ENCODE assay signal across 17 mouse cellular contexts in genomic region chr5:111368576-111368975, GRCm38 (mm10). TPM values are rescaled to one million over a fixed set of nuclear protein-coding genes. Genes with fewer than 3 reads are reported as not detected.
DNase-seq lines count a peak whose midpoint lies in the region; ATAC-seq and TF ChIP-seq lines count a peak whose summit lies in the region.
"Had no signal": no experiment of that assay in that cellular context is flagged by ENCODE, and none has a peak within 500 bp of the region (broad histone marks: within the 10 kb centered on the region; RNA-seq: fewer than 3 reads in every experiment).

No protein-coding gene starts in this region.

- peak overlapping the region; percentile 85 for H3K27ac ChIP-seq in hindbrain, embryonic 12.5 days
- peak overlapping the region; percentile 79 for H3K27ac ChIP-seq in midbrain, embryonic 15.5 days
- no peak overlapping the region for H3K27ac ChIP-seq in kidney, embryonic 16.5 days (ENCODE audit: low read length)
- no peak overlapping the region for H3K27ac ChIP-seq in thymus, adult 2 months (ENCODE audit: control insufficient read depth, insufficient read depth, low read length)
- H3K27ac ChIP-seq: embryonic facial prominence, embryonic 13.5 days; heart, embryonic 15.5 days; liver, embryonic 15.5 days; stomach, embryonic 15.5 days had no signal

- no peak overlapping the region for H3K4me2 ChIP-seq in hindbrain, embryonic 12.5 days (replicated peaks)
- no peak overlapping the region for H3K4me2 ChIP-seq in midbrain, embryonic 15.5 days
- H3K4me2 ChIP-seq in kidney, embryonic 16.5 days (replicated peaks; ENCODE audit: low read depth, low read length), result no peak overlapping the region
- H3K4me2 ChIP-seq: embryonic facial prominence, embryonic 13.5 days; heart, embryonic 15.5 days; liver, embryonic 15.5 days; stomach, embryonic 15.5 days had no signal

- H3K36me3 ChIP-seq in hindbrain, embryonic 12.5 days, result peaks cover 37% of the 10 kb centered on the region
- peaks cover 9% of the 10 kb centered on the region; the same call in 1 of the 2 replicates for H3K36me3 ChIP-seq in midbrain, embryonic 15.5 days (replicated peaks)
- H3K36me3 ChIP-seq in kidney, embryonic 16.5 days (ENCODE audit: insufficient read depth, low read length), result peaks cover 32% of the 10 kb centered on the region
- H3K36me3 ChIP-seq in thymus, adult 2 months (ENCODE audit: control insufficient read depth, insufficient read depth, low read length), result peaks cover 48% of the 10 kb centered on the region

- no peaks in the 10 kb centered on the region for H3K27me3 ChIP-seq in hindbrain, embryonic 12.5 days
- no peaks in the 10 kb centered on the region for H3K27me3 ChIP-seq in midbrain, embryonic 15.5 days (replicated peaks)
- no peaks in the 10 kb centered on the region for H3K27me3 ChIP-seq in kidney, embryonic 16.5 days (ENCODE audit: insufficient read depth, low read length)
- H3K27me3 ChIP-seq in thymus, adult 2 months (ENCODE audit: control insufficient read depth, insufficient read depth, low read length), result no peaks in the 10 kb centered on the region
- H3K27me3 ChIP-seq: CH12.LX; embryonic facial prominence, embryonic 13.5 days; heart, embryonic 15.5 days; liver, embryonic 15.5 days; Patski; stomach, embryonic 15.5 days had no signal

- H3K9me3 ChIP-seq in hindbrain, embryonic 12.5 days (replicated peaks), result no peaks in the 10 kb centered on the region
- H3K9me3 ChIP-seq in midbrain, embryonic 15.5 days, result no peaks in the 10 kb centered on the region
- H3K9me3 ChIP-seq in kidney, embryonic 16.5 days (ENCODE audit: low read length), result no peaks in the 10 kb centered on the region
- H3K9me3 ChIP-seq: embryonic facial prominence, embryonic 13.5 days; heart, embryonic 15.5 days; liver, embryonic 15.5 days; stomach, embryonic 15.5 days had no signal

- peak; percentile 53 for DNase-seq in brain, adult 2 months (ENCODE audit: low read depth, low spot score)
- DNase-seq in brain, embryonic 18.5 days (ENCODE audit: low read depth, low spot score), result peak; percentile 32
- DNase-seq in kidney, adult 11 months, result no peak
- no peak for DNase-seq in thymus, adult 2 months
- DNase-seq: adrenal gland, adult 8-10 months; cerebellum, adult 18-20 months; lung, postnatal 4 days had no signal

- 63% methylated on average over 5 of the region's 5 CpGs for WGBS in hindbrain, embryonic 12.5 days
- 18% methylated on average over 5 of the region's 5 CpGs for WGBS in midbrain, embryonic 15.5 days
- 85% methylated on average over 5 of the region's 5 CpGs for WGBS in kidney, embryonic 16.5 days
- 97% methylated on average over 5 of the region's 5 CpGs for WGBS in thymus, adult 2 months

- no peak overlapping the region for H3K4me3 ChIP-seq in hindbrain, embryonic 12.5 days
- H3K4me3 ChIP-seq in midbrain, embryonic 15.5 days, result no peak overlapping the region
- H3K4me3 ChIP-seq in kidney, embryonic 16.5 days (ENCODE audit: low read length), result no peak overlapping the region
- no peak overlapping the region for H3K4me3 ChIP-seq in thymus, adult 2 months (ENCODE audit: control insufficient read depth, insufficient read depth, low read length)
- H3K4me3 ChIP-seq: embryonic facial prominence, embryonic 13.5 days; heart, embryonic 15.5 days; liver, embryonic 15.5 days; stomach, embryonic 15.5 days had no signal

- peak; percentile 74 for ATAC-seq in hindbrain, embryonic 12.5 days (ENCODE audit: low FRiP score)
- peak; percentile 89 for ATAC-seq in midbrain, embryonic 15.5 days (replicated peaks)
- no peak for ATAC-seq in kidney, embryonic 16.5 days (ENCODE audit: low FRiP score, low TSS enrichment)
- ATAC-seq: intestine, postnatal 0 days; Patski had no signal

- no peak overlapping the region for H3K9ac ChIP-seq in hindbrain, embryonic 12.5 days
- H3K9ac ChIP-seq in midbrain, embryonic 15.5 days, result no peak overlapping the region
- H3K9ac ChIP-seq in kidney, embryonic 16.5 days (replicated peaks; ENCODE audit: low read length), result no peak overlapping the region
- H3K9ac ChIP-seq: embryonic facial prominence, embryonic 13.5 days; heart, embryonic 15.5 days; liver, embryonic 15.5 days; stomach, embryonic 15.5 days had no signal

- no peak for TF ChIP-seq CTCF in thymus, adult 2 months (IDR thresholded peaks at IDR 0.05; ENCODE audit: borderline replicate concordance, control insufficient read depth, extremely low read depth, insufficient read depth, low read length, poor library complexity)

- peaks cover 35% of the 10 kb centered on the region for H3K4me1 ChIP-seq in hindbrain, embryonic 12.5 days
- peaks cover 44% of the 10 kb centered on the region for H3K4me1 ChIP-seq in midbrain, embryonic 15.5 days
- no peaks in the 10 kb centered on the region for H3K4me1 ChIP-seq in kidney, embryonic 16.5 days (ENCODE audit: insufficient read depth, low read length)
- H3K4me1 ChIP-seq in thymus, adult 2 months (replicated peaks; ENCODE audit: control insufficient read depth, insufficient read depth, low read length), result no peaks in the 10 kb centered on the region
- H3K4me1 ChIP-seq: heart, embryonic 15.5 days; stomach, embryonic 15.5 days had no signal

- TF ChIP-seq POLR2A in thymus, adult 2 months (IDR thresholded peaks at IDR 0.05; ENCODE audit: control insufficient read depth, extremely low read depth, insufficient read depth, low read length, poor library complexity), result no peak

RNA-seq across cellular contexts. Expression of gene Pitpnb, which starts 38.0 kb away (rescaled TPM):
- 100 and 111 TPM in 2 replicates for polyA plus RNA-seq in hindbrain, embryonic 12.5 days (2016; fragmentation: Nextera tagmentation; extraction: Ambion mirVana)
- 98.0 and 102 TPM in 2 replicates for polyA plus RNA-seq in midbrain, embryonic 15.5 days (2015; fragmentation: Nextera tagmentation; extraction: Ambion mirVana)
- polyA plus RNA-seq in kidney, embryonic 16.5 days (2015; fragmentation: Nextera tagmentation; extraction: Ambion mirVana), result 112 and 114 TPM in 2 replicates
- 70.0 and 79.4 TPM in 2 replicates for polyA plus RNA-seq in thymus, adult 2 months (2012; rRNA removed)

RNA-seq across cellular contexts. Expression of gene Mn1, which starts 48.6 kb away (rescaled TPM):
- polyA plus RNA-seq in hindbrain, embryonic 12.5 days (2016; fragmentation: Nextera tagmentation; extraction: Ambion mirVana), result 61.0 and 62.7 TPM in 2 replicates
- polyA plus RNA-seq in midbrain, embryonic 15.5 days (2015; fragmentation: Nextera tagmentation; extraction: Ambion mirVana), result 60.1 and 64.8 TPM in 2 replicates
- polyA plus RNA-seq in kidney, embryonic 16.5 days (2015; fragmentation: Nextera tagmentation; extraction: Ambion mirVana), result 6.9 and 7.2 TPM in 2 replicates
- 2.4 and 3.4 TPM in 2 replicates for polyA plus RNA-seq in thymus, adult 2 months (2012; rRNA removed)

Comparison
In these comparisons a context has a peak if more than half of its experiments do, and no peak if none do; other contexts are left out.
1. DNase-seq: peak in brain, adult 2 months (single experiment) and brain, embryonic 18.5 days (single experiment); none in kidney, adult 11 months (single experiment) and thymus, adult 2 months (single experiment).
2. H3K27ac ChIP-seq: peak in hindbrain, embryonic 12.5 days (single experiment) and midbrain, embryonic 15.5 days (single experiment); none in kidney, embryonic 16.5 days (single experiment) and thymus, adult 2 months (single experiment).